Mouse (Mus musculus): ENCODE results near the gene Rtf2.

DNA sequence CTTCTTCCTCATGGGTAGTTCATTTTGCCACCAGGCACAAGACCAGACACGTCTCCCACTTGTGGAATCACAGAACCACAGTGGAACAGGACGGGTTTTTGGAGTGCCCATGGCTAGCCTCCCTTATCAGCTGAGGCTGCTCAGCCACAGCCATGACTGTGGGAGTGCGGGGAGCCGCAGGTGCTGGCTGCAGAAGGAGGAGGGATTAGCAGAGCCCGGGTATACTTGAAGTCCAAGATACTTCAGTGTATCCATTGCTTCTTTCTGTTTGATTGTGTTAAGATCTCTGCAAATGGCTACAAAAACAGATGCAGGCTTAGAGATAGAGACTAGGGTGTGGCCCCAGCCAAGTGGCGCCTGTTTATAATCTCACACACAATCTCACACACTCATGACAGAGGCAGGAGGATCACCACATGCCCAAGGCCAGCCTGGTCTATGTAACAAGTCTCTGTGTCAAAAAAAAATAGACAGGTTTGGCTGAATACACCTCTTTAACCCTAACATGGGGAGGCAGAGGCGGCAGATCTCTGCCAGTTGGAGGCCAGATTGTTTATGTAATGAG lies 60.5 kb downstream of the Rtf2 start:
- TF ChIP-seq CTCF (IDR thresholded peaks at IDR 0.05; ENCODE audit: control insufficient read depth, insufficient read depth, low read length), result no peak
- TF ChIP-seq POLR2A (IDR thresholded peaks at IDR 0.05; ENCODE audit: borderline replicate concordance, control insufficient read depth, low read depth, low read length), result no peak
